Comparison of ENCODE assay signal across 17 mouse cellular contexts in genomic region chr7:45914067-45914466, GRCm38 (mm10). TPM values are rescaled to one million over a fixed set of nuclear protein-coding genes. Genes with fewer than 3 reads are reported as not detected.
"Had no signal": no experiment of that assay in that cellular context is flagged by ENCODE, and none has a peak within 500 bp of the region (broad histone marks: within the 10 kb centered on the region; RNA-seq: fewer than 3 reads in every experiment).

No protein-coding gene starts in this region.

- H3K4me3 ChIP-seq: kidney, embryonic 15.5 days; liver, embryonic 15.5 days; midbrain, embryonic 10.5 days; neural tube, embryonic 13.5 days; stomach, embryonic 15.5 days had no signal

- H3K4me2 ChIP-seq: kidney, embryonic 15.5 days; liver, embryonic 15.5 days; lung, embryonic 14.5 days; neural tube, embryonic 13.5 days; stomach, embryonic 15.5 days had no signal

- H3K27me3 ChIP-seq: kidney, embryonic 15.5 days; liver, embryonic 15.5 days; neural tube, embryonic 13.5 days; stomach, embryonic 15.5 days had no signal

- H3K9ac ChIP-seq: kidney, embryonic 15.5 days; liver, embryonic 15.5 days; lung, embryonic 14.5 days; neural tube, embryonic 13.5 days; stomach, embryonic 15.5 days had no signal

- DNase-seq: kidney, adult 11 months; kidney, postnatal 36 days; layer of hippocampus, adult 9-11 months; layer of hippocampus, postnatal 36 days; lung, embryonic 14.5 days; lung, postnatal 10 days; lung, postnatal 4 days; midbrain, embryonic 14.5 days; retina, postnatal 1 day; thymus, adult 2 months; thymus, postnatal 4 days had no signal

- H3K9me3 ChIP-seq: kidney, embryonic 15.5 days; liver, embryonic 15.5 days; neural tube, embryonic 13.5 days; stomach, embryonic 15.5 days had no signal

- H3K27ac ChIP-seq: kidney, embryonic 15.5 days; liver, embryonic 15.5 days; midbrain, embryonic 10.5 days; neural tube, embryonic 13.5 days; stomach, embryonic 15.5 days had no signal

RNA-seq across cellular contexts. Expression of gene Syngr4, which starts 17.6 kb away (rescaled TPM):
- polyA plus RNA-seq: liver, adult 2 months; midbrain, embryonic 14.5 days; neural tube, embryonic 13.5 days had no signal
